Mouse (Mus musculus) cerebellum, adult 2 months (tissue): ENCODE data around the gene Sertad4. TPM values are rescaled to one million over a fixed set of nuclear protein-coding genes. Genes with fewer than 3 reads are reported as not detected.

Source experiments
- DNase-seq, 2 experiments: peaks; one replicate each; pipeline ENCODE4 v3.0.0; 2021
- H3K27ac ChIP-seq: fragments of 200-500 bp; 2 replicates; pipeline ENCODE4 v1.5.1; 2012; ENCODE audit warnings: low read length, control low read depth, inconsistent platforms; ENCODE audit not compliant: insufficient read depth
- H3K27me3 ChIP-seq: fragments of 200-500 bp; 2 replicates; pipeline ENCODE4 v1.6.1; 2012; ENCODE audit warnings: inconsistent platforms, mild to moderate bottlenecking, low read length, moderate library complexity; ENCODE audit not compliant: control insufficient read depth, insufficient read depth
- H3K4me1 ChIP-seq: fragments of 200-500 bp; 2 replicates; pipeline ENCODE4 v1.6.1; 2011; ENCODE audit warnings: low read length; ENCODE audit not compliant: control insufficient read depth, insufficient read depth
- H3K4me3 ChIP-seq: fragments of 200-500 bp; replicated peaks from 2 replicates; pipeline ENCODE3; 2011; ENCODE audit warnings: mild to moderate bottlenecking, low read depth, low read length, control low read depth; ENCODE audit not compliant: insufficient read depth
- CTCF ChIP-seq: fragments of 200-500 bp; IDR thresholded peaks from 2 replicates; pipeline ENCODE4 v1.5.1; 2011; ENCODE audit warnings: low read depth, mild to moderate bottlenecking, control low read depth, low read length, moderate library complexity, borderline replicate concordance; ENCODE audit not compliant: insufficient read depth
- POLR2A ChIP-seq: fragments of 200-500 bp; IDR thresholded peaks from 2 replicates; pipeline ENCODE4 v1.6.1; 2011; ENCODE audit warnings: low read length, control low read depth, borderline replicate concordance; ENCODE audit not compliant: insufficient read depth
- WGBS: fragments of 180-500 bp; shearing (Covaris S2); methylation state at CpG from one replicate; pipeline ENCODE4 v1.1.7; 2018; 5-methylcytosine and 5-hydroxymethylcytosine counted together
- polyA plus RNA-seq: library from polyadenylated mRNA; depleted of rRNA; stranded (reverse); fragments of >200 nt; gene quantifications from 2 replicates; pipeline ENCODE4 v1.2.3, GENCODE M21; 2012

The Sertad4 gene
- polyA plus RNA-seq, 1 experiment: 11.3 TPM

DNA sequence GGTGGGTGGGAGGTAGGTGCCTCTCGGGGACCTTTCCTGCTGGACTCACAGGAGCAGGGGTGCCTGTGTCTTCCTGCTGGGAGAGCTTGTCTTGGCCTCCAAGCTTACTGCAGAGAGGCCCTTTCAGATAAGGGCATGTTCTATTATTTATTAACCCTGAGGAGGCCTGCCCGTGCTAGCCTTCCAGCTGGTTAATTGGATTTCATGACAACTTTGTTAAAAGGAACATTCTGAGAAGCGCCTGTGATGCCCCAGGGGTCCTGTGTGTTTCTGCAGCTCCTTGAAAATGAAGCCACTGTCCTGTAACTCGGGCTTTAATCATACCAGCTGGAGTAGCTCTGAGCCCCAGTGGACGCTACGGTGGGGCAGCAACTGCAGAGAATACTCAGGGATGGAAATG is 25.1 kb downstream of the Sertad4 start:
- no peak for TF ChIP-seq POLR2A
- TF ChIP-seq CTCF: no peak
- H3K27ac ChIP-seq: no peak overlapping the region
- WGBS: 52% methylated on average over 6 of the region's 6 CpGs
- H3K4me1 ChIP-seq: no peaks in the 10 kb centered on the region
- H3K4me3 ChIP-seq: no peak overlapping the region
- DNase-seq: no peak
- H3K27me3 ChIP-seq: no peaks in the 10 kb centered on the region

GRCm38 (mm10) chr1:192828928-192829327 is 26.6 kb downstream of the Sertad4 start:
- no peak for TF ChIP-seq CTCF
- TF ChIP-seq POLR2A: no peak
- H3K4me3 ChIP-seq: no peak overlapping the region
- WGBS: 61% methylated on average over 7 of the region's 7 CpGs
- no peaks in the 10 kb centered on the region for H3K27me3 ChIP-seq
- H3K4me1 ChIP-seq: no peaks in the 10 kb centered on the region
- no peak overlapping the region for H3K27ac ChIP-seq
- no peak for DNase-seq

- TF ChIP-seq POLR2A (no peak), CTCF (no peak)
- H3K4me3 ChIP-seq: no peak overlapping the region
- DNase-seq: no peak
- H3K4me1 ChIP-seq: no peaks in the 10 kb centered on the region
- H3K27me3 ChIP-seq: no peaks in the 10 kb centered on the region
- H3K27ac ChIP-seq: no peak overlapping the region
Observed at GRCm38 (mm10) chr1:192827955-192828354, 27.6 kb downstream of the Sertad4 start.

DNA sequence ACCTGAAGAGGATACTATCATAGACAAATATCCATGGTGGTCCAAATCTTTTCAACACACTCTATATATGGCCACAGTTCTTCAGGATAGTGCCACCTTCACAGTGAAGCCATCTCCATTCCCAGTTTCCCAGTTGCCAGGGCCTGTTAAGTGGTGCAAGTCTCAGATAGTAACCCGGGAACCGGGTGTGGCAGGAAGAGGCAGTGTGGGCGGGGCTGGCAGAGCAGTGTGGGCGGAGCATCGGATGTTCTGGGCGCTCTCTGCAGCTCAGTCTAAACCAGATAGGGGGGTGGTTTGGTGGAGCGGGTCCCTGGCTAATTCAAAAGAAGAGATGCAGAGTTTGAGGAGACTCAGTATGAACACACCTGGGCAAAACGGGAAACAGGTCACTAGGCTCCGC is 29.8 kb downstream of the Sertad4 start:
- no peak for TF ChIP-seq CTCF
- TF ChIP-seq POLR2A: no peak
- H3K27ac ChIP-seq: no peak overlapping the region
- WGBS: 46% methylated on average over 9 of the region's 9 CpGs
- no peak overlapping the region for H3K4me3 ChIP-seq
- no peaks in the 10 kb centered on the region for H3K27me3 ChIP-seq
- no peak for DNase-seq
- H3K4me1 ChIP-seq: peaks cover 5% of the 10 kb centered on the region

- peak; percentile 25 to 30 for DNase-seq
- Histone ChIP-seq H3K27ac (peak overlapping the region; percentile 39; the same call in 1 of the 2 replicates), H3K4me1 (peaks cover 5% of the 10 kb centered on the region), H3K27me3 (no peaks in the 10 kb centered on the region), H3K4me3 (peak overlapping the region; percentile 9)
- 14% methylated on average over 13 of the region's 13 CpGs for WGBS
- TF ChIP-seq POLR2A (no peak), CTCF (no peak)
Observed at GRCm38 (mm10) chr1:192822652-192823525, 32.7 kb downstream of the Sertad4 start.

- TF ChIP-seq POLR2A (no peak), CTCF (no peak)
- WGBS: 58% methylated on average over 1 of the region's 1 CpGs
- H3K27ac ChIP-seq: no peak overlapping the region
- H3K4me1 ChIP-seq: peaks cover 5% of the 10 kb centered on the region
- DNase-seq: no peak
- H3K4me3 ChIP-seq: peak overlapping the region; percentile 9
- H3K27me3 ChIP-seq: no peaks in the 10 kb centered on the region
Observed at GRCm38 (mm10) chr1:192822309-192822651, 33.3 kb downstream of the Sertad4 start.

GRCm38 (mm10) chr1:192818334-192818733 is 37.2 kb downstream of the Sertad4 start:
- peaks cover 5% of the 10 kb centered on the region for H3K4me1 ChIP-seq
- H3K27me3 ChIP-seq: no peaks in the 10 kb centered on the region
- 56% methylated on average over 5 of the region's 5 CpGs for WGBS
- TF ChIP-seq CTCF (no peak), POLR2A (no peak)
- H3K4me3 ChIP-seq: no peak overlapping the region
- no peak overlapping the region for H3K27ac ChIP-seq
- DNase-seq: no peak

DNA sequence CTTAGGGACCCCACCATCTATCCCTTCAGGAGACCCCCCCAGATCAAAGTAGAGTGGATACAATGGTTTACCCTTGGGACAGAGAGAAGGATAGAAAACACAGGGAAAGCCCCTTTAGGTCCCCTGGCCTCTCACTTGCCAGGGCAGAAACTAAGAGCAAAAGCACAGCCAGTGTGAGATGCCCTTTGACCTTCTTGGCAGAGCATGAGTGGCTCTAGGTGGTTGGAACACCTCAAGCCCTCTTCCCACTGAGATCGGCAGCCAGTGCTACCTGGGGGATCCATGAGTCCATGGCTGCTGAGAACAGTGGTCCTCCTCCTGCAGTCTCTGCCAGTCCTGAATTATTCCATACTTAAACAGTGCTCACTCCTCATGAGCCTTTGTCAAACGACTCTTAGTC is 39.8 kb downstream of the Sertad4 start:
- TF ChIP-seq CTCF (no peak), POLR2A (no peak)
- H3K4me3 ChIP-seq: no peak overlapping the region
- no peaks in the 10 kb centered on the region for H3K27me3 ChIP-seq
- no peaks in the 10 kb centered on the region for H3K4me1 ChIP-seq
- no peak overlapping the region for H3K27ac ChIP-seq
- no peak for DNase-seq
- 52% methylated on average over 2 of the region's 2 CpGs for WGBS
